Mouse (Mus musculus) stomach, embryonic 14.5 days (tissue): ENCODE results near the gene Rfxank. TPM values are rescaled to one million over a fixed set of nuclear protein-coding genes. Genes with fewer than 3 reads are reported as not detected.

Experiments
- ATAC-seq: fragments of 200-750 bp; cut with Nextera tagmentation; 2 replicates; pipeline ENCODE4 v1.8.0; 2017; ENCODE audit warnings: low read depth, moderate TSS enrichment; ENCODE audit not compliant: insufficient number of reproducible peaks, insufficient read depth, low FRiP score
- H3K27ac ChIP-seq: fragments of 300-500 bp; sonication (generic); 2 replicates; pipeline ENCODE4 v1.5.1; 2014; ENCODE audit warnings: mild to moderate bottlenecking, low read length, moderate library complexity, mixed read lengths
- H3K27me3 ChIP-seq: fragments of 300-500 bp; sonication (generic); 2 replicates; pipeline ENCODE4 v1.6.1; 2014; ENCODE audit warnings: low read length, control low read depth, mixed read lengths; ENCODE audit not compliant: control insufficient read depth, insufficient read depth
- H3K36me3 ChIP-seq: fragments of 300-500 bp; sonication (generic); 2 replicates; pipeline ENCODE4 v1.6.1; 2014; ENCODE audit warnings: mild to moderate bottlenecking, control low read depth, low read length, moderate library complexity, mixed read lengths; ENCODE audit not compliant: control insufficient read depth, insufficient read depth
- H3K4me1 ChIP-seq: fragments of 300-500 bp; sonication (generic); 2 replicates; pipeline ENCODE4 v1.6.1; 2014; ENCODE audit warnings: low read length, control low read depth, mixed read lengths; ENCODE audit not compliant: control insufficient read depth, insufficient read depth
- H3K4me2 ChIP-seq: fragments of 300-500 bp; sonication (generic); replicated peaks from 2 replicates; pipeline ENCODE4 v1.6.1; 2014; ENCODE audit warnings: low read depth, low read length, control low read depth
- H3K4me3 ChIP-seq: fragments of 300-500 bp; sonication (generic); 2 replicates; pipeline ENCODE4 v1.5.1; 2014; ENCODE audit warnings: low read depth, low read length, control low read depth
- H3K9ac ChIP-seq: fragments of 300-500 bp; sonication (generic); replicated peaks from 2 replicates; pipeline ENCODE4 v1.6.1; 2014; ENCODE audit warnings: low read depth, mild to moderate bottlenecking, control low read depth, low read length, moderate library complexity, mixed read lengths
- H3K9me3 ChIP-seq: fragments of 300-500 bp; sonication (generic); 2 replicates; pipeline ENCODE4 v1.6.1; 2016; ENCODE audit warnings: low read depth, low read length, control low read depth; ENCODE audit not compliant: control insufficient read depth
- whole genome bisulfite sequencing: fragments of 180-500 bp; shearing (Covaris S2); extraction: QIAGEN DNeasy Blood & Tissue Kit; methylation state at CpG from one replicate; pipeline ENCODE4 v1.1.7; 2014; 5-methylcytosine and 5-hydroxymethylcytosine counted together
- polyA plus RNA-seq: library from polyadenylated mRNA; unstranded; fragments of >200 nt; fragmentation: Nextera tagmentation; extraction: Ambion mirVana; gene quantifications from 2 replicates; pipeline ENCODE4 v1.2.1, GENCODE M21; 2014

Gene Rfxank
- polyA plus RNA-seq, 1 experiment from 2014 or later: 20.0 TPM

DNA sequence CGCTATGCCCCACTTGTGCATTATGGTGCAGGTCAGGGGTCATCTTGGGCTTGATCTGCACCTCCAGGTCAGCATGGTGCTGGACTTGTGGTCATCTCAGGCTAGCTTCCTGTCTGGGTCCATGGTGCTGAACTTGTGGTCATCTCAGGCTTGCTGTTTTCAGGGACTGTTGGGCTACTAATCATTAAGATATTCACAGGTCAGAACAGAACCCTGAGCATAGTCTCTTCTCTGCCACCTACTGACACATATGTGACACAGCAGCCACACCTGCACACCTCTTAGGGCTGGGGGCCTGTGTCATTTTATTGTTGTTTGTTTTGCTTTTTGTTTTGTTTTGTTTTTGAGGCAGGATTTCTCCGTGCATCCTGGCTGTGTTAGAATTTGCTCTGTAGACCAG lies 16.1 kb downstream of the Rfxank start:
- no peaks in the 10 kb centered on the region for H3K9me3 ChIP-seq
- WGBS: 48% methylated on average over 2 of the region's 2 CpGs
- ATAC-seq: no peak
- no peak overlapping the region for H3K4me2 ChIP-seq
- H3K27ac ChIP-seq: no peak overlapping the region
- no peaks in the 10 kb centered on the region for H3K36me3 ChIP-seq
- H3K4me1 ChIP-seq: no peaks in the 10 kb centered on the region
- no peak overlapping the region for H3K4me3 ChIP-seq
- H3K9ac ChIP-seq: no peak overlapping the region
- peaks cover 12% of the 10 kb centered on the region for H3K27me3 ChIP-seq

- ATAC-seq: peak; percentile 56; the same call in 1 of the 2 replicates
- Histone ChIP-seq H3K27me3 (peaks cover 14% of the 10 kb centered on the region), H3K27ac (no peak within 1 kb of the TSS), H3K9ac (no peak within 1 kb of the TSS), H3K4me2 (peak within 1 kb of the TSS; percentile 29; the same call in 1 of the 2 replicates), H3K4me3 (peak within 1 kb of the TSS; percentile 11; the same call in 1 of the 2 replicates), H3K36me3 (no peaks in the 10 kb centered on the region), H3K4me1 (no peaks in the 10 kb centered on the region), H3K9me3 (no peaks in the 10 kb centered on the region)
- WGBS: 2% methylated on average over 19 of the region's 19 CpGs
Measured at GRCm38 (mm10) chr8:70120667-70121066, 18.3 kb downstream of the Rfxank start, which contains the start of gene Ncan. Gene Ncan (minus strand): TSS chr8:70120873.

- no peaks in the 10 kb centered on the region for H3K4me1 ChIP-seq
- H3K36me3 ChIP-seq: no peaks in the 10 kb centered on the region
- no peak overlapping the region for H3K9ac ChIP-seq
- peaks cover 23% of the 10 kb centered on the region for H3K27me3 ChIP-seq
- 16% methylated on average over 17 of the region's 17 CpGs for WGBS
- no peak overlapping the region for H3K4me3 ChIP-seq
- no peak overlapping the region for H3K4me2 ChIP-seq
- H3K27ac ChIP-seq: no peak overlapping the region
- H3K9me3 ChIP-seq: no peaks in the 10 kb centered on the region
- no peak for ATAC-seq
Measured at GRCm38 (mm10) chr8:70118726-70119700, 19.9 kb downstream of the Rfxank start.

- no peak overlapping the region for H3K27ac ChIP-seq
- no peak overlapping the region for H3K9ac ChIP-seq
- no peaks in the 10 kb centered on the region for H3K9me3 ChIP-seq
- H3K27me3 ChIP-seq: peaks cover 35% of the 10 kb centered on the region
- H3K36me3 ChIP-seq: no peaks in the 10 kb centered on the region
- H3K4me2 ChIP-seq: no peak overlapping the region
- no peak overlapping the region for H3K4me3 ChIP-seq
- WGBS: 9% methylated on average over 9 of the region's 9 CpGs
- no peak for ATAC-seq
- H3K4me1 ChIP-seq: no peaks in the 10 kb centered on the region
Measured at GRCm38 (mm10) chr8:70117611-70118010, 21.3 kb downstream of the Rfxank start.

DNA sequence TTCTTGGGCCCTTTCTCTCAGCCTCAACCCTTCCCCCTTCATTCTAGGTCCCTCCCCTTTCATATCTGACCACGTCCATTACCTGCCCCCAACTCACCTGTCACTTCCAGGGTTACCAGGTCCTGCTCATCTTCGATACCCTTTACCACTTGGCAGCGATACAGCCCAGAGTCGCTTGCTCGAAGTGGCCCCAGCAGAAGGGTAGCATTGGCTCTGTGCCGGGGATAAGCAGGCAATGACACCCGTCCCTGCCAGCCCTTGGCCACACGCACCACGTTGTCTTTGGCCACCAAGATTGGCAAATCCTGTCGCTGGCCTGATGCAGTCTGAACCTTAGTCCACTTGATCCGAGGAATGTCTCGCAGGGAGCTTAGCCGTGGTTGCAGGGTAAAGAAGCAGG lies 24.1 kb downstream of the Rfxank start:
- WGBS: 72% methylated on average over 13 of the region's 13 CpGs
- H3K36me3 ChIP-seq: no peaks in the 10 kb centered on the region
- no peak for ATAC-seq
- H3K4me2 ChIP-seq: no peak overlapping the region
- H3K9ac ChIP-seq: no peak overlapping the region
- no peak overlapping the region for H3K4me3 ChIP-seq
- H3K9me3 ChIP-seq: no peaks in the 10 kb centered on the region
- no peak overlapping the region for H3K27ac ChIP-seq
- no peaks in the 10 kb centered on the region for H3K4me1 ChIP-seq
- H3K27me3 ChIP-seq: peaks cover 54% of the 10 kb centered on the region

DNA sequence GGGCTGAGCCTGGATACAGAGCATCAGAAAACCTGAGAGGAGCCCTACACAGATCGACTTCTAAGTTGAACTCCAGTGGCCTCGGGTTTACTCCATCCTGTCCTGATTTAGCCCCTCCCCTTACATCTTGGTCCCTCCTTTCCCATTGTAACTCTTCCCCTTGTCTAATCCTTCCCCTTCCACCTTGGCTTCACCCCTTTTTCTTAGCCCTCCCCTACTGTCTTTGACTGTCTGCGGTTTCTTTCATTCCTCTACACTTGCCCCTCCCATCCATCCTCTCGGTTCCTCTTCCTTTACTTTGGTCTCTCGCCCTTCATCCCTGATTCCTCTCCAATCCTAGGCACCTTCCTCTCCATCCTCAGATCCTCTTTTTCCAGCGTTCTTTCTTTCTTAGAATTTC lies 24.5 kb downstream of the Rfxank start:
- 24% methylated on average over 6 of the region's 6 CpGs for WGBS
- no peaks in the 10 kb centered on the region for H3K9me3 ChIP-seq
- H3K36me3 ChIP-seq: no peaks in the 10 kb centered on the region
- no peak overlapping the region for H3K27ac ChIP-seq
- no peak overlapping the region for H3K4me3 ChIP-seq
- ATAC-seq: no peak
- H3K9ac ChIP-seq: no peak overlapping the region
- no peaks in the 10 kb centered on the region for H3K4me1 ChIP-seq
- peaks cover 50% of the 10 kb centered on the region for H3K27me3 ChIP-seq
- H3K4me2 ChIP-seq: no peak overlapping the region

DNA sequence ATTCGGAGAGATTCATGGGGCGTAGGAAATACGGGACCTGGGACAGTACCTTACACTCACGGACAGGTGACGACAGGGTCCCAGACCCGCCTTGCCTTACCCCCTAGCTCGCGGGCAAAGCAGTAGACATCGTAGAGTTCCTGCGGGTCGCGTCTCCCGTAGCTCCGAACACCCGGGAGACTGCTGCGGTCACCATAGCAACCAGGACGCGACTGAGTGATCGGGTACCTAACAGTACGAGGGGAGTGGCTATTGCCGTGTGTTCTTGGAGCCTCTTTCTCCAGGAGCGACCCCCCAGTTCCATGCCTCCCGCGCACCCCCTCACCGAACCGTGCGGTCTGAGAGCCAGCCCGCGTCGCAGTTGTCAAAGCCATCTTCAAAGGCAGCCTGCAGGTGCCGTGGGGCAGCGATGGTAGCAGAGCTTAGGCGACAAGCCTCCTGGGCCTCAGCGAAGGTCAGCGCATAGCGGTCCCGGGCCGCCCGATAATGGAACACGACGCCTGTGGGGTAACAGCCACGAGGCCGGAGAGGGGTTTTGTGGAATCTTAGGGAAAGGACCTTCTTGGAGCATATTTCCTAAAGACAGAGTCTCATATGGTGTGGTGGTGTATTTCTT lies 26.4 kb downstream of the Rfxank start:
- H3K4me3 ChIP-seq: no peak overlapping the region
- WGBS: 9% methylated on average over 43 of the region's 43 CpGs
- H3K9me3 ChIP-seq: no peaks in the 10 kb centered on the region
- H3K36me3 ChIP-seq: no peaks in the 10 kb centered on the region
- H3K9ac ChIP-seq: no peak overlapping the region
- H3K27me3 ChIP-seq: peaks cover 40% of the 10 kb centered on the region
- H3K4me2 ChIP-seq: no peak overlapping the region
- H3K4me1 ChIP-seq: no peaks in the 10 kb centered on the region
- ATAC-seq: no peak
- H3K27ac ChIP-seq: no peak overlapping the region

DNA sequence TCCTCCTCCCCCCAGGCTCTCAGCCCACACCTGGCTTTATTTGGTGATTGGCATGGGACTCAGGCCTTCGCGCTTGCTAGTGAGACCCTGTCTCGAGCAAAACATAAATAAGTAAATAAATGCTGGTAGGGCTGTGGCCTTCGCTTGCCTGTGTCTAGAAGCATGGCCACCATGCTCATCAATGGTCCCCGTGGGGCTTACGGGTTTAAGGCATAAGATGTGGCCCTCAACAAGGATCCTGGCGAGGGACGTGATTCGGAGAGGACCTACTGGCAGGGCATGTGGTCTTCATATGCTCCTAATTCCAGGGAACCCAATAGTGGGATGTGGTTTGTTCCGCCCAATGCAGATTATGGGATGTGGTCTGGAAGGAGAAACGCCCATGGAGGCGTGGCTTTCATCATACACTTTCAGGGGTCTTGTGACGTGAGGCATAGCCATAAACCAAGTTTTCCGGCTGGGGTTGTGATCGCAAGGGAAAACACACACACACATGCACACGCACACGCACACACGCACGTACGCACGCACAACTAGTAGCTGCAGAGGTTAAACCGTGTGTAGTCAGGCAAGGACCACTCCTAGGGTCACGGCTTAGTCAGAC lies 27.7 kb downstream of the Rfxank start:
- Histone ChIP-seq H3K4me1 (no peaks in the 10 kb centered on the region), H3K4me2 (no peak overlapping the region), H3K9ac (no peak overlapping the region), H3K27ac (no peak overlapping the region), H3K27me3 (peaks cover 40% of the 10 kb centered on the region), H3K9me3 (no peaks in the 10 kb centered on the region), H3K36me3 (no peaks in the 10 kb centered on the region), H3K4me3 (no peak overlapping the region)
- WGBS: 46% methylated on average over 23 of the region's 23 CpGs
- no peak for ATAC-seq
